Mouse (Mus musculus) embryonic facial prominence, embryonic 11.5 days (tissue): ENCODE results near the gene Tial1. TPM values are rescaled to one million over a fixed set of nuclear protein-coding genes. Genes with fewer than 3 reads are reported as not detected.

Experiments
- ATAC-seq: fragments of 200-750 bp; cut with Nextera tagmentation; replicated peaks from 2 replicates; pipeline ENCODE4 v1.8.0; 2017; ENCODE audit warnings: low read depth; ENCODE audit not compliant: insufficient number of reproducible peaks, low FRiP score, low TSS enrichment
- DNase-seq: peaks from one replicate; pipeline ENCODE4 v3.0.0-alpha.2; 2015; ENCODE audit warnings: low spot score
- H3K27ac ChIP-seq: fragments of 300-500 bp; sonication (generic); replicated peaks from 2 replicates; pipeline ENCODE4 v1.5.1; 2014; ENCODE audit warnings: mild to moderate bottlenecking, low read depth, low read length, control low read depth
- H3K27me3 ChIP-seq: fragments of 300-500 bp; sonication (generic); 2 replicates; pipeline ENCODE4 v1.6.1; 2014; ENCODE audit warnings: mild to moderate bottlenecking, low read length, moderate library complexity, mixed read lengths; ENCODE audit not compliant: control insufficient read depth, insufficient read depth
- H3K36me3 ChIP-seq: fragments of 300-500 bp; sonication (generic); replicated peaks from 2 replicates; pipeline ENCODE4 v1.6.1; 2014; ENCODE audit warnings: low read depth, mild to moderate bottlenecking, low read length, moderate library complexity, mixed read lengths; ENCODE audit not compliant: control insufficient read depth, insufficient read depth
- H3K4me1 ChIP-seq: fragments of 300-500 bp; sonication (generic); 2 replicates; pipeline ENCODE4 v1.6.1; 2014; ENCODE audit warnings: low read length, mixed read lengths; ENCODE audit not compliant: control insufficient read depth, insufficient read depth
- H3K4me2 ChIP-seq: fragments of 300-500 bp; sonication (generic); 2 replicates; pipeline ENCODE4 v1.6.1; 2014; ENCODE audit warnings: low read depth, mild to moderate bottlenecking, control low read depth, low read length, moderate library complexity
- H3K4me3 ChIP-seq: fragments of 300-500 bp; sonication (generic); 2 replicates; pipeline ENCODE4 v1.5.1; 2014; ENCODE audit warnings: low read depth, low read length, control low read depth
- H3K9ac ChIP-seq: fragments of 300-500 bp; sonication (generic); replicated peaks from 2 replicates; pipeline ENCODE4 v1.6.1; 2014; ENCODE audit warnings: mild to moderate bottlenecking, control low read depth, low read length
- H3K9me3 ChIP-seq: fragments of 300-500 bp; sonication (generic); replicated peaks from 2 replicates; pipeline ENCODE4 v1.6.1; 2016; ENCODE audit warnings: mild to moderate bottlenecking, low read length, inconsistent platforms, mixed read lengths; ENCODE audit not compliant: control insufficient read depth
- WGBS: fragments of 180-500 bp; shearing (Covaris S2); extraction: QIAGEN DNeasy Blood & Tissue Kit; methylation state at CpG from one replicate; pipeline ENCODE4 v1.1.7; 2014; 5-methylcytosine and 5-hydroxymethylcytosine counted together
- polyA plus RNA-seq: library from polyadenylated mRNA; unstranded; fragments of >200 nt; fragmentation: Nextera tagmentation; extraction: Ambion mirVana; gene quantifications from 2 replicates; pipeline ENCODE4 v1.2.1, GENCODE M21; 2014

Tial1 gene
- polyA plus RNA-seq, 1 experiment from 2014 or later: 43.0 TPM

DNA sequence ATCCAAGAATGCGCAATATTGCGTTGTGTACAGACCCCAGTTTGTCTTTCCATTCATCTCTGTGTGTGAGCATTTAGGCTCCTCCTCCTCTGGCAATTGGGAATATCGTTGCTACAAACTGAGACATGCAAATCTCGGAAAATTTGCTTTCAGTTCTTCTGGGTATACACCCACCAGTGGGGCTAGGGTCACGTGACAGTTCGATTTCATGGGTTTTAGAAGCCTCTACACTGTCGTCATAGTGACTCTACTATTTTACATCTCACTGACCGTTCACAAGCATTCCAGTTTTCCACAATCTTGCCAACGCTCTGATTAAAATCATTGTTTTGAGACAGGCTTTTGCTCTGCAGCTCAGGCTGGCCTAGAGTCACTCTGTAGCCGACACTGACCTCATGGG lies 28.9 kb downstream of the Tial1 start:
- H3K4me1 ChIP-seq: no peaks in the 10 kb centered on the region
- 71% methylated on average over 10 of the region's 10 CpGs for WGBS
- H3K4me3 ChIP-seq: no peak overlapping the region
- H3K9me3 ChIP-seq: no peaks in the 10 kb centered on the region
- H3K4me2 ChIP-seq: no peak overlapping the region
- no peaks in the 10 kb centered on the region for H3K27me3 ChIP-seq
- H3K36me3 ChIP-seq: no peaks in the 10 kb centered on the region
- ATAC-seq (no peak), DNase-seq (no peak)
- H3K27ac ChIP-seq: no peak overlapping the region
- H3K9ac ChIP-seq: no peak overlapping the region

DNA sequence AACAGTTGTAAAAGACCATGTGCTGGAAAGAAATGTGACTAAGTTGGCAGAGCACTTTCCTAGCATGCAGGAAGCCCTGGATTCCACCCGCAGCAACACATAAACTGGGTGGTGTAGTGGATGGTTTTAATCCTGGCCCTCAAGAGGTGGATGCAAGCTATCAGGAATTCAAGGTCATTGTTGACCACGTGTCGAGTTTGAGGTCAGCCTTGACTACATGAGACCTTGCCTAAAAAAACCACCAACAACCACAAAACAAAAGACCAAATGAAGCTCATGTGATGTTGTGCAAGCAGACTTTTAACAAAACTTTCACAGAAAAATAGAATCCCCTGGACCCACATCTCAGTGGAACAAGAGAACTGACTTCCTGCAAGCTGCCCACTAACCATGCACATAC lies 39.0 kb downstream of the Tial1 start:
- Histone ChIP-seq H3K4me3 (no peak overlapping the region), H3K27me3 (peaks cover 28% of the 10 kb centered on the region), H3K27ac (no peak overlapping the region), H3K36me3 (no peaks in the 10 kb centered on the region), H3K9ac (no peak overlapping the region), H3K4me1 (no peaks in the 10 kb centered on the region), H3K9me3 (no peaks in the 10 kb centered on the region), H3K4me2 (no peak overlapping the region)
- DNase-seq (no peak), ATAC-seq (no peak)
- WGBS: 82% methylated on average over 3 of the region's 3 CpGs

DNA sequence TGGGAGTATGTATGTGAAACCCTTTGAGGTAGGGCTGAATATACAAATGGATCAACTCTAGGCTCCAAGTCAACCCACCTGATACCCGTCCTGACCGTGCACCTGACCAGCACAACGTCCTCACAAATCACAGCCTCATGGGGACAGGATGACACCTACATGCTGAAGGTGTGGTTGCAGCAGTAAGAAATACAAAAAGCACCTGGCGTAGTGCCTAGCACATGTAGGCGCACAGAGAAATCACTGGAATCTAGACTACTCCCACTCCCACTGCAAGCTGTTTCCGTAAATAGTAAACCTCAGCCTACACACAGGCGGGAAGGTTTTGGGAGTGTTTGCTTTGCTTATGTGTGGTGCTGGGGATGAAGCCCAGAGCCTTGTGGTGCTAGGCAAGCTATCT lies 39.8 kb downstream of the Tial1 start:
- no peak overlapping the region for H3K9ac ChIP-seq
- no peak for ATAC-seq
- no peaks in the 10 kb centered on the region for H3K36me3 ChIP-seq
- no peak overlapping the region for H3K27ac ChIP-seq
- no peak for DNase-seq
- peaks cover 33% of the 10 kb centered on the region for H3K27me3 ChIP-seq
- H3K4me1 ChIP-seq: no peaks in the 10 kb centered on the region
- 79% methylated on average over 7 of the region's 7 CpGs for WGBS
- no peak overlapping the region for H3K4me3 ChIP-seq
- no peaks in the 10 kb centered on the region for H3K9me3 ChIP-seq
- no peak overlapping the region for H3K4me2 ChIP-seq

DNA sequence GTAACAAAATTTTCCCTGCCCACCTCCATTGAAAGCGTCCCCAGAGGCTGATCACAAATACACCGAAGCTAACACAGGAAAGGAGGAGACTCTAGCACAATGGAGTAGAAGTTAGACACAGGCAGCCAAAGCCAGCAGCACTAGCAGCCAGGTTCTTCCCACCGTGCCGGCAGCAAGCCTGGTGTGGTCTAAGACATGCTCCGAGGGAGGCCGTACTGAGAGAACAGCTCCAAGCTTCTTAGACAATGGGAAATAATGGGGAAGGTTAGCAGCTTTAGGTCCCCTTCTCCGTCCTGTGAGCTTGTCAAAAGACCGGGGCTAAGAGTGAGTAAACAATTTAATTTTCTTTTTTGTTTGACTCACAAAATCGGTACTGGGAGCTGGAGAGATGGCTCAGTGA lies 41.8 kb downstream of the Tial1 start:
- Histone ChIP-seq H3K9me3 (no peaks in the 10 kb centered on the region), H3K9ac (no peak overlapping the region), H3K27ac (no peak overlapping the region), H3K36me3 (no peaks in the 10 kb centered on the region), H3K4me3 (no peak overlapping the region), H3K4me1 (no peaks in the 10 kb centered on the region), H3K27me3 (peaks cover 41% of the 10 kb centered on the region), H3K4me2 (no peak overlapping the region)
- ATAC-seq (no peak), DNase-seq (no peak)
- 7% methylated on average over 9 of the region's 9 CpGs for WGBS

DNA sequence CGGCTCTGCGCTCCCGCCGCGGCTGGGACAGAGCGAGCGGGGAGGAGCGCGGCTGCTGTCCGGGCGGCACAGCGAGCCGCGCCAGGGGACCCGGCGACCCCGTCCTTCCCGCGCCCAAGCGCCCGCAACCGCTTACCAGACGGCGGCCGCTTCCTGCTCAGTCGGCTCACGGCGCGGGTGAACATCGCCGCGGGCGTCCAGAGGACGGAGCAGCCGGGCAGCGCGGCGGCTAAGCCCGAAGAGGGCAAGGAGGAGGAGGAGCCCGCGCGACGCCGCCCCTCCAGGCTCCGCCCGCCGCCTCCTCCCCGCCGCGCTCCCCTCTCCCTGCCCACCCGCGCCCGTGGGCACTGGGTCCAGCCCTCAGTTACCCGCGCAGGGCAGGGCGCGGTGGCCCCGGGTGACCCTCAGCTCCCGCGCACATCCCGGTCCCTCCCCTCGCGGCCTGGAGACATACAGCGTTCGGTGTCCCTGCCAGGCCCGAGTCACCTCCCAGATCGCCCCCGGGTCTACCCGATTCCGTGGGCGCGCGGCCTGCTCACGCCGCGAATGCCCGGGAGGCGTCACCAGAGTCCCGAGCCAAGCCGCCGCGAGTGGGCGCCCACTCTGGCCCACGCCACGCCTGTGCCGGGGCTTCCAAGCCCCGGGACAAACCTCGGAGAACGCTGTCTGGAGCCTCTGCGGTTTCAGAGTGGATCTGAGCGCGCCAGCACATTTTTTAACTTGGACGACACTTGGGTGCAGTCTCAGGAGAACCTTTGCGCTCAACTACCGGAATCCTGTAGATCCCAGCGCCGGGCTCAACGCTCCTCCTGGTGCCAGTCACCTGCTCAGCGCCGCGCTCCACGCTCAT lies 43.4 kb downstream of the Tial1 start, which contains the start of gene Rgs10:
Gene Rgs10, minus strand, starts transcription at position 829 of the 850 bp plus-strand sequence.
- WGBS: under 1% methylated on average over 71 of the region's 102 CpGs
- ATAC-seq: peak; percentile 67
- H3K4me3 ChIP-seq: peak within 1 kb of the TSS; percentile 60
- H3K4me1 ChIP-seq: no peaks in the 10 kb centered on the region
- no peak within 1 kb of the TSS for H3K27ac ChIP-seq
- H3K9me3 ChIP-seq: no peaks in the 10 kb centered on the region
- peaks cover 41% of the 10 kb centered on the region for H3K27me3 ChIP-seq
- DNase-seq: peak; percentile 63
- peak within 1 kb of the TSS; percentile 86 for H3K4me2 ChIP-seq
- no peaks in the 10 kb centered on the region for H3K36me3 ChIP-seq
- H3K9ac ChIP-seq: peak within 1 kb of the TSS; percentile 58

- Histone ChIP-seq H3K36me3 (no peaks in the 10 kb centered on the region), H3K4me2 (peak overlapping the region; percentile 86), H3K4me1 (no peaks in the 10 kb centered on the region), H3K9me3 (no peaks in the 10 kb centered on the region), H3K27me3 (peaks cover 41% of the 10 kb centered on the region), H3K9ac (peak overlapping the region; percentile 58), H3K27ac (no peak overlapping the region), H3K4me3 (peak overlapping the region; percentile 60)
- WGBS: 2% methylated on average over 31 of the region's 32 CpGs
- ATAC-seq (peak; percentile 45; the same call in 1 of the 2 replicates), DNase-seq (no peak)
These were observed 44.1 kb downstream of the Tial1 start for GRCm38 (mm10) chr7:128417226-128417929.

DNA sequence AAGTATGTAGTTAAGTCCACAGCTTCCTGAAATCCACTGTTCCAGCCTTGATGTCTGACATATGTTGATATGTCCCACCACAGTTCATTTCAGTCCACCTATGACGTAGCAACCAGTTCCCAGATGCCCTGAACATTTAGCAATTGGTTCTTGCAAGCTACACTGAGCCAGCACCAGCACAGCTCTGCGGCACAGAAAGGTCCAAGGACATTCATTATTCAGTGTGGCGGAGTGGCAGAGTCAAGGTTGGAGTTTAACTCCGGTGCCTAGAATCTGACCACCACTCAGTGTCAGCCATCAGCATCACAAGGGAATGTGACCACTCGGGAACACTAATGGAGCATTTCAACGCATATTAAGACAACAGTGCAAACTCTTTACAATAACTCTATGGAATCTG lies 44.9 kb downstream of the Tial1 start:
- no peak for DNase-seq
- WGBS: 60% methylated on average over 6 of the region's 6 CpGs
- no peak overlapping the region for H3K4me2 ChIP-seq

DNA sequence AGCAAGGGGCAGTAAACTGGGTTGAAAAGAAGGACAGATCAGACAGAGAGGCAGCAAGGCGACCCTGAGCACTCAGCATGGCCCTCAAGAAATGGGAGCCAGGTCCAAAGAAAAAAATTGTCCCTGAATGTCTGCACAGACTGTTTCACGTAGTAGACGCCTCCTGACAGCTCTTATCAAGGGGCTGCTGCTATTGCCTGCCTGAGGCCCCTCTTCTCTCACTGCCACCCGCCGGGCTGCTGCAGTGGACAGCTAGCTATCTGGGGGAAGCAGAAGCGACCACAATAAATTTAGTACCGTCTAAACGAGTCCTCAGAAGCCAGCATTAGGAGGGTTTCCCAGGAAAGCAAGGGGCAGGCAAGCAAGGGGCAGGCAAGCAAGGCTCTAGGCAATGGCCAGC lies 47.1 kb downstream of the Tial1 start:
- no peak for ATAC-seq
- H3K27me3 ChIP-seq: peaks cover 26% of the 10 kb centered on the region
- no peak overlapping the region for H3K27ac ChIP-seq
- H3K9ac ChIP-seq: no peak overlapping the region
- WGBS: 57% methylated on average over 8 of the region's 8 CpGs
- H3K36me3 ChIP-seq: no peaks in the 10 kb centered on the region
- H3K4me2 ChIP-seq: no peak overlapping the region
- no peak overlapping the region for H3K4me3 ChIP-seq
- H3K9me3 ChIP-seq: no peaks in the 10 kb centered on the region
- no peaks in the 10 kb centered on the region for H3K4me1 ChIP-seq
- no peak for DNase-seq

More for the DNA sequence above, 44.9 kb downstream of the Tial1 start:
- H3K9me3 ChIP-seq: no peaks in the 10 kb centered on the region
- peaks cover 41% of the 10 kb centered on the region for H3K27me3 ChIP-seq
- no peaks in the 10 kb centered on the region for H3K4me1 ChIP-seq
- H3K27ac ChIP-seq: no peak overlapping the region
- no peak overlapping the region for H3K4me3 ChIP-seq
- no peaks in the 10 kb centered on the region for H3K36me3 ChIP-seq
- no peak for ATAC-seq
- no peak overlapping the region for H3K9ac ChIP-seq
